ENCODE assay signal across 24 mouse cellular contexts in genomic region chr17:65787261-65787660, GRCm38 (mm10). TPM values are rescaled to one million over a fixed set of nuclear protein-coding genes. Genes with fewer than 3 reads are reported as not detected.
DNase-seq lines count a peak whose midpoint lies in the region; ATAC-seq and TF ChIP-seq lines count a peak whose summit lies in the region.
"Had no signal": no experiment of that assay in that cellular context is flagged by ENCODE, and none has a peak within 500 bp of the region (broad histone marks: within the 10 kb centered on the region; RNA-seq: fewer than 3 reads in every experiment).

No protein-coding gene starts in this region.

- H3K27me3 ChIP-seq in heart, adult 2 months (ENCODE audit: control insufficient read depth, insufficient read depth, low read length), result no peaks in the 10 kb centered on the region
- no peaks in the 10 kb centered on the region for H3K27me3 ChIP-seq in heart, embryonic 10.5 days (ENCODE audit: insufficient read depth, poor library complexity, severe bottlenecking)
- H3K27me3 ChIP-seq in heart, postnatal 0 days (ENCODE audit: control insufficient read depth, insufficient read depth, low read length), result no peaks in the 10 kb centered on the region
- H3K27me3 ChIP-seq in testis, adult 2 months (ENCODE audit: control insufficient read depth, insufficient read depth, low read length), result no peaks in the 10 kb centered on the region
- H3K27me3 ChIP-seq: embryonic facial prominence, embryonic 12.5 days; embryonic facial prominence, embryonic 15.5 days; heart, embryonic 13.5 days; hindbrain, embryonic 12.5 days had no signal

- H3K27ac ChIP-seq in heart, adult 2 months, result peak overlapping the region; percentile 28
- H3K27ac ChIP-seq in heart, embryonic 10.5 days, result no peak overlapping the region
- H3K27ac ChIP-seq in heart, postnatal 0 days (ENCODE audit: low read depth), result peak overlapping the region; percentile 58
- H3K27ac ChIP-seq in testis, adult 2 months (ENCODE audit: control insufficient read depth, insufficient read depth, low read depth, low read length), result peak overlapping the region; percentile 32
- H3K27ac ChIP-seq: embryonic facial prominence, embryonic 12.5 days; embryonic facial prominence, embryonic 15.5 days; heart, embryonic 13.5 days; hindbrain, embryonic 12.5 days; hindbrain, postnatal 0 days had no signal

- H3K9me3 ChIP-seq in heart, embryonic 10.5 days, result no peaks in the 10 kb centered on the region
- H3K9me3 ChIP-seq in heart, postnatal 0 days (replicated peaks; ENCODE audit: control insufficient read depth, low read length), result no peaks in the 10 kb centered on the region
- H3K9me3 ChIP-seq: embryonic facial prominence, embryonic 12.5 days; embryonic facial prominence, embryonic 15.5 days; heart, embryonic 13.5 days; hindbrain, embryonic 12.5 days had no signal

- H3K4me2 ChIP-seq in heart, postnatal 0 days (ENCODE audit: low read depth, low read length), result no peak overlapping the region
- H3K4me2 ChIP-seq: embryonic facial prominence, embryonic 12.5 days; embryonic facial prominence, embryonic 15.5 days; heart, embryonic 13.5 days; hindbrain, embryonic 12.5 days had no signal

- TF ChIP-seq CTCF in heart, adult 2 months (IDR thresholded peaks at IDR 0.05), result no peak
- TF ChIP-seq CTCF in heart, postnatal 0 days (IDR thresholded peaks at IDR 0.05; ENCODE audit: low read depth), result no peak
- no peak for TF ChIP-seq CTCF in testis, adult 2 months (IDR thresholded peaks at IDR 0.05; ENCODE audit: control insufficient read depth, insufficient read depth, insufficient replicate concordance, low read depth, low read length)

- 56% methylated on average over 4 of the region's 4 CpGs for WGBS in heart, adult 2 months
- WGBS in heart, embryonic 10.5 days, result 76% methylated on average over 4 of the region's 4 CpGs
- WGBS in heart, postnatal 0 days, result 63% methylated on average over 4 of the region's 4 CpGs

- DNase-seq in heart, adult 2 months, result no peak
- DNase-seq in heart, embryonic 10.5 days (ENCODE audit: low spot score), result no peak
- DNase-seq in heart, postnatal 0 days (ENCODE audit: low spot score), result peak; percentile 34
- DNase-seq in heart, postnatal 4 days, result no peak
- DNase-seq in testis, postnatal 14 days (ENCODE audit: low spot score), result no peak
- DNase-seq: adrenal gland, adult 2 months; adrenal gland, postnatal 14 days; cerebellum, adult 11 months; cerebellum, adult 2 months; cerebellum, adult 9-11 months; cerebellum, postnatal 25 days; forebrain, postnatal 0 days; gastrocnemius, postnatal 36 days; kidney, adult 18-20 months had no signal

- peaks cover 8% of the 10 kb centered on the region for H3K4me1 ChIP-seq in heart, adult 2 months (ENCODE audit: control insufficient read depth, insufficient read depth, low read length)
- H3K4me1 ChIP-seq in heart, embryonic 10.5 days, result peaks cover 23% of the 10 kb centered on the region; the same call in 1 of the 2 replicates
- H3K4me1 ChIP-seq in heart, postnatal 0 days (ENCODE audit: control insufficient read depth, insufficient read depth), result peaks cover 14% of the 10 kb centered on the region
- peaks cover 31% of the 10 kb centered on the region for H3K4me1 ChIP-seq in testis, adult 2 months (ENCODE audit: control insufficient read depth, insufficient read depth, low read length)

- TF ChIP-seq EP300 in heart, adult 2 months (IDR thresholded peaks at IDR 0.05; ENCODE audit: insufficient read depth, low read depth, low read length), result no peak
- no peak for TF ChIP-seq EP300 in heart, postnatal 0 days (IDR thresholded peaks at IDR 0.05; ENCODE audit: low read depth)

- no peak for TF ChIP-seq POLR2A in heart, adult 2 months (IDR thresholded peaks at IDR 0.05; ENCODE audit: insufficient read depth, low read depth, low read length)
- TF ChIP-seq POLR2A in testis, adult 2 months (IDR thresholded peaks at IDR 0.05; ENCODE audit: control insufficient read depth, low read depth, low read length), result no peak

- peaks cover 6% of the 10 kb centered on the region for H3K79me2 ChIP-seq in heart, adult 2 months (replicated peaks; ENCODE audit: control insufficient read depth, insufficient read depth, low read length)

- intact Hi-C loops in heart, adult 2 months (cut with DNase I), result no loop called here

- ATAC-seq in heart, postnatal 0 days (ENCODE audit: insufficient read depth, low read depth), result no peak
- ATAC-seq: CD4-positive, CD25-positive, alpha-beta regulatory T cell, adult 4 months; forebrain, embryonic 14.5 days; forebrain, postnatal 0 days; hindbrain, postnatal 0 days; inflammation-experienced regulatory T-cells, adult 6 months; intestine, embryonic 16.5 days had no signal

- H3K9ac ChIP-seq in heart, adult 2 months (ENCODE audit: low read depth, low read length), result no peak overlapping the region
- no peak overlapping the region for H3K9ac ChIP-seq in heart, postnatal 0 days (replicated peaks; ENCODE audit: low read depth, low read length)
- H3K9ac ChIP-seq: embryonic facial prominence, embryonic 12.5 days; embryonic facial prominence, embryonic 15.5 days; forebrain, postnatal 0 days; heart, embryonic 13.5 days; hindbrain, embryonic 12.5 days had no signal

- peaks cover 2% of the 10 kb centered on the region; the same call in 1 of the 2 replicates for H3K36me3 ChIP-seq in heart, adult 2 months (ENCODE audit: control insufficient read depth, insufficient read depth, low read length)
- peaks cover 21% of the 10 kb centered on the region for H3K36me3 ChIP-seq in heart, embryonic 10.5 days
- no peaks in the 10 kb centered on the region for H3K36me3 ChIP-seq in heart, postnatal 0 days (replicated peaks; ENCODE audit: control insufficient read depth, insufficient read depth, low read length)
- no peaks in the 10 kb centered on the region for H3K36me3 ChIP-seq in testis, adult 2 months (ENCODE audit: control insufficient read depth, insufficient read depth, low read length)

- H3K4me3 ChIP-seq in heart, adult 2 months, result no peak overlapping the region
- no peak overlapping the region for H3K4me3 ChIP-seq in heart, embryonic 10.5 days
- H3K4me3 ChIP-seq in heart, postnatal 0 days (ENCODE audit: low read depth, low read length), result no peak overlapping the region
- H3K4me3 ChIP-seq in testis, adult 2 months (ENCODE audit: control insufficient read depth, low read depth, low read length), result no peak overlapping the region
- H3K4me3 ChIP-seq: embryonic facial prominence, embryonic 12.5 days; embryonic facial prominence, embryonic 15.5 days; heart, embryonic 13.5 days; hindbrain, embryonic 12.5 days had no signal

RNA-seq across cellular contexts. Expression of gene Ppp4r1, which starts 4.9 kb away (rescaled TPM):
- 10 to 100 TPM; 36.9 to 43.3 TPM for total RNA-seq in heart, adult 2 months (2021)
- polyA plus RNA-seq in heart, adult 2 months (2012; rRNA removed), result 25.3 and 50.3 TPM in 2 replicates
- 42.9 and 43.2 TPM in 2 replicates for polyA plus RNA-seq in heart, embryonic 10.5 days (2016; fragmentation: Nextera tagmentation; extraction: Ambion mirVana)
- 29.2 and 52.4 TPM in 2 replicates for total RNA-seq in heart, postnatal 0 days (2014; rRNA removed; ENCODE audit: low replicate concordance)
- polyA plus RNA-seq in heart, postnatal 0 days (2015; fragmentation: Nextera tagmentation; extraction: Ambion mirVana), result 19.5 and 22.0 TPM in 2 replicates
- 10 to 100 TPM; 79.8 to 83.0 TPM for total RNA-seq in heart, postnatal 4 days (2021)
- polyA plus RNA-seq in testis, adult 2 months (2012; rRNA removed), result 244 and 274 TPM in 2 replicates

RNA-seq across cellular contexts. Expression of gene Rab31, which starts 14.7 kb away (rescaled TPM):
- total RNA-seq in heart, adult 2 months (2021), result 10 to 100 TPM; 12.5 to 16.5 TPM
- polyA plus RNA-seq in heart, adult 2 months (2012; rRNA removed), result 13.0 and 22.2 TPM in 2 replicates
- 35.7 and 42.2 TPM in 2 replicates for polyA plus RNA-seq in heart, embryonic 10.5 days (2016; fragmentation: Nextera tagmentation; extraction: Ambion mirVana)
- total RNA-seq in heart, postnatal 0 days (2014; rRNA removed; ENCODE audit: low replicate concordance), result 38.1 and 44.1 TPM in 2 replicates
- polyA plus RNA-seq in heart, postnatal 0 days (2015; fragmentation: Nextera tagmentation; extraction: Ambion mirVana), result 20.7 and 22.5 TPM in 2 replicates
- 10 to 100 TPM; 39.7 to 42.5 TPM for total RNA-seq in heart, postnatal 4 days (2021)
- polyA plus RNA-seq in testis, adult 2 months (2012; rRNA removed), result 25.3 and 32.1 TPM in 2 replicates
